Mouse (Mus musculus) midbrain, embryonic 14.5 days (tissue): ENCODE measurements around the gene Pla2g4e. TPM values are rescaled to one million over a fixed set of nuclear protein-coding genes. Genes with fewer than 3 reads are reported as not detected.

Experiments
- ATAC-seq: fragments of 200-750 bp; cut with Nextera tagmentation; 2 replicates; pipeline ENCODE4 v1.8.0; 2017; ENCODE audit warnings: moderate number of reproducible peaks, moderate library complexity; ENCODE audit not compliant: low FRiP score, low TSS enrichment
- DNase-seq: peaks from one replicate; pipeline ENCODE4 v3.0.0-alpha.2; 2015
- H3K27ac ChIP-seq: fragments of 300-500 bp; sonication (generic); replicated peaks from 2 replicates; pipeline ENCODE4 v1.5.1; 2014; ENCODE audit warnings: mild to moderate bottlenecking, low read depth, low read length, moderate library complexity
- H3K27me3 ChIP-seq: fragments of 300-500 bp; sonication (generic); 2 replicates; pipeline ENCODE4 v1.6.1; 2014; ENCODE audit warnings: low read length, control low read depth, mixed read lengths; ENCODE audit not compliant: control insufficient read depth, insufficient read depth
- H3K36me3 ChIP-seq: fragments of 300-500 bp; sonication (generic); 2 replicates; pipeline ENCODE4 v1.6.1; 2014; ENCODE audit warnings: low read length, control low read depth; ENCODE audit not compliant: control insufficient read depth, insufficient read depth
- H3K4me1 ChIP-seq: fragments of 300-500 bp; sonication (generic); 2 replicates; pipeline ENCODE4 v1.6.1; 2014; ENCODE audit warnings: mild to moderate bottlenecking, antibody characterized with exemption, low read length, control low read depth; ENCODE audit not compliant: control insufficient read depth, insufficient read depth
- H3K4me2 ChIP-seq: fragments of 300-500 bp; sonication (generic); 2 replicates; pipeline ENCODE4 v1.6.1; 2014; ENCODE audit warnings: mild to moderate bottlenecking, low read length, moderate library complexity
- H3K4me3 ChIP-seq: fragments of 300-500 bp; sonication (generic); replicated peaks from 2 replicates; pipeline ENCODE4 v1.5.1; 2014; ENCODE audit warnings: low read depth, low read length
- H3K9ac ChIP-seq: fragments of 300-500 bp; sonication (generic); replicated peaks from 2 replicates; pipeline ENCODE4 v1.6.1; 2014; ENCODE audit warnings: mild to moderate bottlenecking, low read length, moderate library complexity
- H3K9me3 ChIP-seq: fragments of 300-500 bp; sonication (generic); 2 replicates; pipeline ENCODE4 v1.6.1; 2016; ENCODE audit warnings: low read length, control low read depth, mixed read lengths; ENCODE audit not compliant: control insufficient read depth
- WGBS: fragments of 180-500 bp; shearing (Covaris S2); extraction: QIAGEN DNeasy Blood & Tissue Kit; methylation state at CpG from one replicate; pipeline ENCODE4 v1.1.7; 2014; 5-methylcytosine and 5-hydroxymethylcytosine counted together
- polyA plus RNA-seq: library from polyadenylated mRNA; unstranded; fragments of >200 nt; fragmentation: Nextera tagmentation; extraction: Ambion mirVana; gene quantifications from 2 replicates; pipeline ENCODE4 v1.2.1, GENCODE M21; 2014

Gene Pla2g4e
- polyA plus RNA-seq, 1 experiment from 2014 or later = 3.5 TPM

GRCm38 (mm10) chr2:120279961-120280360 is 34.8 kb upstream of the Pla2g4e start:
- no peaks in the 10 kb centered on the region for H3K4me1 ChIP-seq
- 15% methylated on average over 8 of the region's 8 CpGs for WGBS
- ATAC-seq = no peak

GRCm38 (mm10) chr2:120276951-120277350 is 31.8 kb upstream of the Pla2g4e start:
- Histone ChIP-seq H3K27me3 (no peaks in the 10 kb centered on the region), H3K4me1 (no peaks in the 10 kb centered on the region), H3K4me3 (no peak overlapping the region), H3K27ac (no peak overlapping the region), H3K9ac (no peak overlapping the region), H3K9me3 (no peaks in the 10 kb centered on the region), H3K4me2 (no peak overlapping the region), H3K36me3 (no peaks in the 10 kb centered on the region)
- DNase-seq (no peak), ATAC-seq (no peak)
- 76% methylated on average over 4 of the region's 4 CpGs for WGBS

More at GRCm38 (mm10) chr2:120279961-120280360, 34.8 kb upstream of the Pla2g4e start:
- peak; percentile 83 for DNase-seq
- H3K9me3 ChIP-seq = no peaks in the 10 kb centered on the region
- no peak overlapping the region for H3K9ac ChIP-seq
- no peaks in the 10 kb centered on the region for H3K36me3 ChIP-seq
- H3K4me2 ChIP-seq = no peak overlapping the region
- H3K27ac ChIP-seq = no peak overlapping the region
- no peaks in the 10 kb centered on the region for H3K27me3 ChIP-seq
- no peak overlapping the region for H3K4me3 ChIP-seq

DNA sequence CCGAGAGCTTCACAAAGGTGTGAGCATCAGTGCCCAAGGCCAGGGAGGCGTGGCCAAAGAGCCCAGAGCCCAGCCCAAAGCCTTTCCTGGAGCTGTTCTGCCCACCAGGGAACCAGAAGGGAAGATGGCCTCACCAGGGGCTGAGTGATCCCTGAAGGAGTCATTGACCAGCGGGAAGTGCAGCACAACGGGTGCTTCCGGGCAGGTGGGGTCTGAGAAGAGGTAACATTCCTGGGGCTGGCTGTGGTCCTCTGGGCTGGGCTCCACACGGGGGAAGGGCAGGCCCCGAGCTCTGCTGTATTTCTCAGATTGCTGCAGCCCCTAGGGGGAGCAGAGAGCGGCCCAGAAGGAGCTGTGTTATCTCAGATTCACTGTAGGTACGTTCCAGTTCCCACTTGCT is 23.5 kb upstream of the Pla2g4e start:
- Histone ChIP-seq H3K36me3 (no peaks in the 10 kb centered on the region), H3K9me3 (no peaks in the 10 kb centered on the region), H3K27ac (no peak overlapping the region), H3K4me2 (no peak overlapping the region), H3K4me3 (no peak overlapping the region), H3K4me1 (peaks cover 8% of the 10 kb centered on the region; the same call in 1 of the 2 replicates), H3K9ac (no peak overlapping the region), H3K27me3 (no peaks in the 10 kb centered on the region)
- ATAC-seq (no peak), DNase-seq (peak; percentile 31)
- 3% methylated on average over 9 of the region's 9 CpGs for WGBS

DNA sequence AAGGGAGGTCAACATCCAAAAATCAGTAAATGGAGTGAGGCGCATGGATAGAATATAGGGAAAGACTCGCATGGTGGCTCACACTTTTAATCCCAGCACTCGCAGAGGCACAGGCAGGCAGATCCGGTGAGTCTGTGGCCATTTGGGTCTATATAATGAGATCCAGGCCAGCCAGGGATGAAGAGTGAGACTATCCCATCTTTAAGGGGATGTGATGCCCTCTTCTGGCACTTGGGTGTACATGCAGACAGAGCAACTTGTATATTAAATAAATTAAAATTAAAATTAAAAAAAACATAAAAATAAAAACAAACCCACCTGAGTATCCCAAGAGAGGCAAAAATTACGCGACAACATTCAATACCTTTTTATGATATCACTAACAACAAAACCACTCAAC is 20.4 kb upstream of the Pla2g4e start:
- no peaks in the 10 kb centered on the region for H3K27me3 ChIP-seq
- no peak for ATAC-seq
- 76% methylated on average over 6 of the region's 6 CpGs for WGBS
- DNase-seq = peak; percentile 23
- peaks cover 8% of the 10 kb centered on the region; the same call in 1 of the 2 replicates for H3K4me1 ChIP-seq
- H3K4me3 ChIP-seq = no peak overlapping the region
- H3K27ac ChIP-seq = no peak overlapping the region
- H3K9me3 ChIP-seq = no peaks in the 10 kb centered on the region
- no peaks in the 10 kb centered on the region for H3K36me3 ChIP-seq
- no peak overlapping the region for H3K9ac ChIP-seq
- H3K4me2 ChIP-seq = no peak overlapping the region

DNA sequence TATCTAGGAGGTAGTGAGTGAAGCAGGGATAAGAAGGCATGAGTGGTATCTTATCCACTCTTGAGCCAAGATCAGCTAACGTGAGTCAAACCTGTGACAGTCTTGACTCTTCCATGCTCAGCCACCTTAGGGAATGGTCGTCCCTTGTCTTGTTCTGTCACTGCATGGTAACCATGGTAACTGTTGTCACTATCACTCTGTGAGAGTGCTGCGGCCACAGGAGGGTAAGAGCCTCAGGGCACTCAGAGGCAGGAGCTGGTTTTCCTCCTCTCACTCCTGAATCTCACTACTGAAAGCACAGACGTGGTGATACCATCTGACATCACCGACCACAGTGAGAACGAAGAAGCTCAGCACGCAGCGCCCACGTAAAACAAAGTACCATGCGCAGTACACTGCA is 19.7 kb upstream of the Pla2g4e start:
- no peaks in the 10 kb centered on the region for H3K27me3 ChIP-seq
- 55% methylated on average over 10 of the region's 10 CpGs for WGBS
- H3K4me2 ChIP-seq = no peak overlapping the region
- H3K4me1 ChIP-seq = peaks cover 8% of the 10 kb centered on the region; the same call in 1 of the 2 replicates
- no peak overlapping the region for H3K9ac ChIP-seq
- no peaks in the 10 kb centered on the region for H3K36me3 ChIP-seq
- no peak for ATAC-seq
- no peaks in the 10 kb centered on the region for H3K9me3 ChIP-seq
- no peak overlapping the region for H3K4me3 ChIP-seq
- no peak overlapping the region for H3K27ac ChIP-seq
- peak; percentile 55 for DNase-seq

DNA sequence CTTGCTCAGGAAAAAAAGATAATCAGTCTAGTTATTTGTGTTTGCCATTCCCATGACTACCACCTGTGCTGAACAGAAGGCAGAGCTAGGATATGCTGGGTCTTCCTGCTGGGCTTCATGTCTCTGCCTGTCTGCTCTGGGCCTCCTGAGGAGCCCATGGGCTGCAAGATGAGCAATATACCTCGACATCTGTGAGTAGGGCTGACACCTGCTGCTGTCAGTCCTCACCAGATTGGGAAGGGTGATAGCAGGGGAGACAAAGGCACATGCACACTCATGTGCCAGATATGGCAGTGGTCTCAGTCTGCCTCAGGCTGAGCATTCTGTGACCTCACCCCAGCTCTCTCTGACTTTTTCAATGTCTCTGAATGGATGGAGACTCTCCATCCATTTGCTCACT is 17.7 kb upstream of the Pla2g4e start:
- 33% methylated on average over 1 of the region's 1 CpGs for WGBS
- no peak for ATAC-seq

DNA sequence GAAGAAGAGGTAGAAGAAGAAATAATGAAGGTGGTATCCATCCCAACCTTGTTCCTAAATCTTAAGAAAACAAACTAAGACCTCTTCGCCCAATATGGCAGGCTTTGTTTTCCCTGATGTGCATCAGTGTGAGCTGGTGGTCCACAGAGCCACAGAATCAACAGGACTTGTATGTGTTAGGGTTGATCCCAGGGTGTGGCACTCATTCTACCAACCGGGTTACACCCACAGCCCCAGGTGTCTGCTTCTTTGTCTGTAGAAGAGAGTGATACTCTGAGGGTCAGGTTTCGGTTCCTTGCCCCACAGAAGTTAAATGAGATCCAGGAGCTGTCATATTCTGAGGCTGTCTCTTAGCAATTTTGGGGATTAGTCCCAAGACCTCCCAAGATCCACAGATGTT is 16.2 kb upstream of the Pla2g4e start:
- no peaks in the 10 kb centered on the region for H3K9me3 ChIP-seq
- WGBS = 71% methylated on average over 3 of the region's 3 CpGs
- no peak for ATAC-seq

More for the DNA sequence above, 17.7 kb upstream of the Pla2g4e start:
- Histone ChIP-seq H3K27ac (no peak overlapping the region), H3K4me2 (no peak overlapping the region), H3K9ac (no peak overlapping the region), H3K4me1 (peaks cover 8% of the 10 kb centered on the region; the same call in 1 of the 2 replicates), H3K36me3 (no peaks in the 10 kb centered on the region), H3K27me3 (no peaks in the 10 kb centered on the region), H3K9me3 (no peaks in the 10 kb centered on the region), H3K4me3 (no peak overlapping the region)
- no peak for DNase-seq

DNA sequence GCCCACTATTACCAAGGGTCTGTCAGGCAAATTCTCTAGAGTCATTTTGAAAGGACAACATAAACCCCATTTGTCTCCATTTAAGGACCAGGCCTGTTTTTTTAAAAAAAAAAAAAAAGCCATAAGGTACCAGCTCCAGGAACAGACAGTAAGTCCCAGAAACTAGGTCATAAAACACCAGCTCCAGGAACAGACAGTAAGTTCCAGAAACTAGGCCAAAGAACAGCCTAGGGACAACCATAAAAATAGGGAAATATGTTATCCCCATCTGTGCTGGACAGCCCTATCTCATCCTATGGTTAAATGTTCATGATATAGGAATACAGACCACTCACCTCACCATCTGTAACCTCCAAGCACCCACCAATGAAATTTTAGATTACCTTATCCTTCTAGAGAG is 11.1 kb upstream of the Pla2g4e start:
- DNase-seq (no peak), ATAC-seq (no peak)
- no peaks in the 10 kb centered on the region for H3K4me1 ChIP-seq
- no peaks in the 10 kb centered on the region for H3K27me3 ChIP-seq
- H3K4me3 ChIP-seq = no peak overlapping the region
- no peaks in the 10 kb centered on the region for H3K36me3 ChIP-seq
- H3K4me2 ChIP-seq = no peak overlapping the region
- no peaks in the 10 kb centered on the region for H3K9me3 ChIP-seq
- no peak overlapping the region for H3K27ac ChIP-seq
- no peak overlapping the region for H3K9ac ChIP-seq

More for the DNA sequence above, 16.2 kb upstream of the Pla2g4e start:
- Histone ChIP-seq H3K9ac (no peak overlapping the region), H3K27me3 (no peaks in the 10 kb centered on the region), H3K36me3 (no peaks in the 10 kb centered on the region), H3K4me2 (no peak overlapping the region), H3K4me1 (peaks cover 8% of the 10 kb centered on the region; the same call in 1 of the 2 replicates), H3K4me3 (no peak overlapping the region), H3K27ac (no peak overlapping the region)
- DNase-seq = no peak

DNA sequence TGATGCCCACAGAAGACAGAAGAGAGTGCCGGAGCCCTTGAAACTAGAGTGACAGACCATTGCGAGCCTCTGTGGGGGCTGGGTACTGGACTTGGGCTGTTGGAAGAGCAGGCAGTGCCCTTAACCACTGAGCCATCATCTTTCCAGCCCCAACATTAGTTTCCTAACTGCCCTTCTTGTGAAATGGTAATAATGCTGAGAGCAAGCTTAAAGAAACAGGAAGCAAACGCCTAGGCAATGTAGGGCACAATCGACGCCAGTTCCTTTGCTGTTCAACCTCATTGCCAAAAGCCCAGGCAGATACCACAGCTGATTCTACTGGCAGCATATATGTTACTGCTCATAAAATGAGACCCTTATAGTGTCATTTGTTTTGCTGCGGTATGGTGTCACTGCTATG is 7.5 kb upstream of the Pla2g4e start:
- H3K27ac ChIP-seq = no peak overlapping the region
- ATAC-seq = no peak
- no peak overlapping the region for H3K9ac ChIP-seq
- no peaks in the 10 kb centered on the region for H3K27me3 ChIP-seq
- H3K4me2 ChIP-seq = no peak overlapping the region
- H3K36me3 ChIP-seq = no peaks in the 10 kb centered on the region
- no peaks in the 10 kb centered on the region for H3K9me3 ChIP-seq
- H3K4me3 ChIP-seq = no peak overlapping the region
- 94% methylated on average over 6 of the region's 6 CpGs for WGBS
- no peaks in the 10 kb centered on the region for H3K4me1 ChIP-seq
- DNase-seq = no peak
